Mouse (Mus musculus) liver, adult (tissue): ENCODE measurements around the gene N4bp2l2.

Experiments used
- GATA4 ChIP-seq: IDR thresholded peaks from 2 replicates; pipeline ENCODE4 v1.6.1; 2014; ENCODE audit warnings: mild to moderate bottlenecking, low read length; ENCODE audit not compliant: insufficient replicate concordance

Gene N4bp2l2

DNA sequence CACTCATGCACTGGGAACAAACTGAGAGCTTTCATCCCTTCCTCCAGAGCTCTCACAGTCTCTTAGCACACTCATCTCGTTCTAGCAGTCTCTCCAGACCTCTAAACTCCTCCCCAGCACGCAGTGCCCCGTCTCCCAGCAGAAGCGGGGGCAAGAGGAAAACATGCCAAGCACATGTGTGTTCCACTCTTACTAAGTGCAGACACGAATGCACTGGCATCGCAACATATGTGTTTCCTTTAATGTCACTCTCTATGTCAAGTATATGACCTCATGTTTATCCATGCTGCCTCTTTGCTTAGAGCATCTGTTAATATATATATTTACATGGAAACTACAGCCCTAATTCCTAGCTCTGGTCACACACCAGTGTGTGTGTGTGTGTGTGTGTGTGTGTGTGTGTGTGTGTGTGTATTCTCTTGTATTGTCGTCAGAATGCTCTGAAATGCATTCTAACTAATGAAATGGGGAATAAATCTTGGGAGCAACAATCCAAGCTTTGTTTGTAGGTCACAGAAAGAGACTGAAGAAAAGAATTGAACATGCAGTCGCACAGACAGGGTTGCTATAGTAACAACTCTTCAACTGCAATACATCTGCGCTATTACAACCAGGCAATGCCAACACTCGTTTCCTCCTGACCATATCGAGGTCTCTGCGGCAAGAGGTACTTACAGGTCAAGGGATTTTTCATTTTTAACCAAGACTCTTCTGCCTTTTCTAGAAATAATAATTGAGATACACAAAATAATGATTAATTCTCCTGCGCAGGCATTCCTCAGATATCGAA lies 64.3 kb downstream of the N4bp2l2 start:
- no peak for TF ChIP-seq GATA4

DNA sequence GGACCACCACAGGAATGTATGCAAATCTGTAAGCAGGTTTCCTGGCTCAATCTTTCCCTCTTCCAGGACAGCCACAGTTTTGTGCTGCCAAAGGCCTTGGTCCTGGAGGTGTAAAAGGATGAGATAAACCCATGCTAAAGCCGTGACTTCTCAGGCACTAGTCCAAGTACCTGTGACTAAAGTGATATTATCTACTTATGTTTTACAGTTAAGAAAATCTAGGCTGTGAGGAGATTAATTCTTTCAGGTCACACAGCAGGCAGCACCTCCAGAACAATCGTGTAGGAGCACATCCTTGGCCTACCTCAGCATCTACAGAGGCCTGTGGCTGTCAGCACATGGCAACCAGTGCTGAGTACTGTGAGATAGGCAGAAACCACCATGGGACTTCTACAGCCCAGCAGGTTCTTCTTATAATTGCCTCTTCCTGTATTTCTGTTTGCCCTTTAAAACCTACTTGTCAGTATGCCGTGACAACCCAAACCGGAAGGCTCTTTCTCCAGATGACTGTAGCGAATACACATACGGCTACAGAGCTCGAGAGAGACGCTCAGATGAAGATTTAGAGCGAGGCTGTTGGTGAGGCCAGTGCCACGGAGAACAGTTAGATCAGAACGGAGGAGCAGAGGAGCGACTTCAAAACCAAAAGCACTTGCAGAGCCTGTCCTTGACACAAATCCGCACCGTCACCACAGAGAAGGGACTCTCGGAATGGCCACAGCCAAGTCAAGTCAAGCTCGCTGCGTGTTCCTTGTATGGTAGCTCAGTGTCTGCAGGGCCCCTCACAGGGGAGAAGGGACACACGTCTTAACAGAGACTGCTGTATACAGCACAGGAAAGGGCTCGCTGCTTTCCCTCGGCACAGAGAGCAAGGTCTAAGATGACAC lies 65.2 kb downstream of the N4bp2l2 start:
- no peak for TF ChIP-seq GATA4

DNA sequence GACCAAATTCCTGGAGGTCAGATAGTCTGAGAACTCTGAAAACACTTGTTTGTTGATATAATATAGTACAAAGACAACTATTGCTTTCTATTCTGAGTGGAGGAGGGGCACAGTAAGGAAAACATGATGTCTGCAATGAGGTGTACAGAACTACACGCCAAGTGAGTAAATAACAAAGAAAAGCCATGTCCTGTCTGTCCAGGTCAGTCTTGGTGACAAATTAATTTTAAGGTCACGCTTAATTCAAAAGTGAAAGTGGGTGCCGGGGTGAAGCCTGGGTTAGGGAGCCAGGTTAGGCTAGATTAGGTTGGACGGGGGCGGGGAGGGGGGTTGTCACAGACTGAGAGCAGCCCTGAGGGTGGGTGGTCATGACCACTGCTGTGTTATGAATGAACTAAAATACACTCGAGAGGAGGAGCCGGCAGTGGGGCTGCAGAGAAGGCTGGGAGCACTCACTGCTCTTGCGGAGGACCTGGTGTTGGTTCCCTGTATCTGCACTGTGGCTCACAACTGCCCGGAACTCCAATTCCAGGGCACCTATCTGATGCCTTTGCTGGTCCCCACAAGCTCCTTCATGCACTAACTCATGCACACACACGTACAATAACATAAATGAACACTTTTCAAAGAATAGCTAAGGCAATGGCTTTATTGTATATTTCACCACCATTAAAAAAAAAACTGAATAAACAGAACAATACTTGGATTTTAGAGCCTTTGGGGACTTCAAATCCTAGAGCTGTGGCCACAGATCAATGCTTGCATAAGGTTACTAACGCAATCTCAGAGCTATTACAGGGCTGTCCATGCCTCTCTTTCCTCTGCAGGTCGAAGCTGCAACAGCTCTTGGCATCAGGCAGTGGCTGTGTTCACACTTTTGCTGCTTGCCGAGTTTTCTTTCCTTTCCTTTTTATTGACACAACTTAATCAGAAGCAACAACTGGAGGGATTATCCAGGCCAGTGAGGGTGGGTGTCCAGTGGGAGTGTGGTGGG lies 66.4 kb downstream of the N4bp2l2 start:
- no peak for TF ChIP-seq GATA4

DNA sequence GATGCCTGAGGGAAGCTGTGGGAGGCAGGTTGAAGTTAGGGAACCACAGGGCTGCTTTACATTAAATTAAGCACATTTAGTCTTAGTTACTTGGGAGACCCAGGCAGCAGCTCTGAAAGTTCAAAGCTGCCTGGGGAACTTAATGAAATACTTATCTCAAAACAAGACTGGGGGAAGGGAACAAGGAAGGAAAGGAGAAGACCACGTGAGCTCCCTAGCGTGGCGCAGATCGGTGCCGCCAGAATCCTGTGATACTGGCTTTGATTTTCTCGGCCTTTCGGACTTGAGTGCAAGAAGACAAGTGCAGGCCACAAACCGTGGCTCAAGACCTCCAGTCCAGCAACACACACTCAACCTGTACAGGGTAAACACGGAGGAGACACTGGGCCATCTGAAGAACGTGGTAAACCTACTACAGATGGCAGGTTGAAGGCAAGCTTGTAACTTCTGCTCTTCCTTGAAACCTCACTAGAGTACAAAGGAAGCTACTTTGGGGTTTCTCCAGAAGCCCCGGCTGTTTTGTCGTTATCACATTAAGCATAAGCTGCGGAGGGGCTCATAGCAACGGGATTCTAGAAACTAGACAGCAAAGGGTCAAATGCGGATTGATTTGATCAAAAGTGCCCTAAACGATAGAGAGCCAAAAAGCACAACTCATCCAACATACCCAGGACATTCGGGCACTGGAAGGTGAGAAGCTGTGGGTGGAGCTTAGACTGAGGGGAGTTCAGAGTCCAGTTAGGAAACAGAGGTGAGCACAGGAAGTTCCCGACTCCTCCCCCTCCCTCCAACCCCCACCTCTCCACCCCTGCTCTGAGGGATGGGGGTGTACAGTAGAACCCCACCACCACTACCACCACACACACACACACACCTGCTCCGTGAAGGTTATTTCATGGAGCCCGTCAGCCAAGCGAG lies 67.5 kb downstream of the N4bp2l2 start:
- peak; percentile 28; the same call in 1 of the 2 replicates for TF ChIP-seq GATA4

DNA sequence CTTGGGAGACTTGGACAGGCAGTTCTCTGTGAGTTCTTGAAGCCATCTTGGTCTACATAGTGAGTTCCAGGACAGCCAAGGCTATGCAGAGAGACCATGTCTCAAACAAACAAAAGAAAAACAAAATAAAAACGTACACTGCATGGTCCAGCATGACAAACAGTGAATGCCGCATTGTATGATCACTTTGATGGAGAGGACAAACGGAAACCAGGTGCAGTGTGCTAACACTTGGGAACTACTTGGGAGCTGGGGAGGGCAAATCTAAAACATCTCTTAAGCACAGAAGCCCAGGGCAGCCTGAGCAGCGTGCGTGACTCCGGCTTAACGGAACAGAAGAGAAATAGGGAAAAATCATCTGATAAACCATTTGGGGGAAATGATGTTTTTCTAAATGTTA lies 68.9 kb downstream of the N4bp2l2 start, which contains the start of gene N4bp2l1:
Gene N4bp2l1, minus strand, starts transcription at position 101 of the 400 bp plus-strand sequence.
- TF ChIP-seq GATA4: no peak

DNA sequence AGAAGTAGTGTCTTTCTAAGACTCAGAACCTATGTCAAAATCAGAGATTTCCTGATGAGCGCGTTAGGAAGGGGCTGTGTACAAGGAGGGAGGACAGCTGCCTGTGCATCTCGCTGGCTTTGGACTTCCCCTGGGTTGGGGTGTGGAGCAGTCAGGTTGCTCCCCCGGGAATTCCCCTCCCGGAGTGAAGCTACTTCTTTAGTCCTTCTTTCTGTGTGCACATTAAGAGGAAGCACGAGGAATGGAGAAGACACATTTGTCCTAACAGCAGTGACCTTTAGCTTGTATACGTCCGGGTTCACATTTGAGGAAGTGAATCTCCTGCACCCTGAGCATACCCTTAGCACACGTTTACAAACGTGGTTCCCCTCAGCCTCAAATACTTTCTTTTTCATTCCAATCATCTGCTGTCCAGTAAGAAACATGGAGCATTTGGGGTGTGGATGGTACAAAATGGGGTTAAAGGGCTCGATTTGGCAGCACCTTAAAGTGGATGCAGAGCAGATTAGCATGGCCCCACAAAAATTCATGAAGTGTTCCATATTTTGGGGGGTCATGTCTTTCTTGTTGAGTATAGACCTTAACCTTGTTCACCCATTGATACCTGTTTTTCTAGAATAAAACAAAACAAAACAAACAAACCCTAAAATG lies 70.5 kb downstream of the N4bp2l2 start:
- no peak for TF ChIP-seq GATA4

DNA sequence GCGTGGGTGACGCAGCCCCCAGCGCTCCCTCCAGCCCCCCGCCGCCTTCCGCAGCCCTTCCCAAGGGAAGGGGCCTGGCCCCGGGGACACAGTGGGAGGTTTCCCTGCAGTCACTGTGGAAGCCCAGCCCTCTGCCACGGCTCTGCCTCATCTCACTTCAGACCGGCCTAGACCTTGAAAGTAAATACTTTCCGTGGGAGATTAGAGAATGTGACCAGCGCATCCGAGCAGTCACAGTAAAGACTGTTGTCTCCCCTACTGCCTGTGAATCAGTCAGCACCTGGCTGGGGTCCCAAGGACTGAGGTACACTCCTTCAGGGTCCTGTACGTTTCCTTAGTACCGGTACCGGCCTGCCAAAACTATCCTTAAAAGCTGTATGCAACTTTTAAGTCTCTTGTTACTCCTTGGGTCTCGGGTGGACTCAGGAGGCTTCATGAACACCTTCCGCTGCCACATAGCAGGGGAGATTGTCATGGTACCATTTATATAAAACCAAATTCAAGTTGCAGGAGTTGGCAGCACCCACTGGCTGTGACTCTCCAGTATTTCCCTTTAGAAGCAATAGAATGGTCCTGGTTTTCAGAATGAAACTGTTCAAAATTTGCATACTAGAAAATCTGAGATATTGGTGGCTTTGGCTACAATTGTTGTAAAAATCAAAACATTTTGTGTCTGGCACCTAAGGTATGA lies 71.2 kb downstream of the N4bp2l2 start:
- no peak for TF ChIP-seq GATA4

DNA sequence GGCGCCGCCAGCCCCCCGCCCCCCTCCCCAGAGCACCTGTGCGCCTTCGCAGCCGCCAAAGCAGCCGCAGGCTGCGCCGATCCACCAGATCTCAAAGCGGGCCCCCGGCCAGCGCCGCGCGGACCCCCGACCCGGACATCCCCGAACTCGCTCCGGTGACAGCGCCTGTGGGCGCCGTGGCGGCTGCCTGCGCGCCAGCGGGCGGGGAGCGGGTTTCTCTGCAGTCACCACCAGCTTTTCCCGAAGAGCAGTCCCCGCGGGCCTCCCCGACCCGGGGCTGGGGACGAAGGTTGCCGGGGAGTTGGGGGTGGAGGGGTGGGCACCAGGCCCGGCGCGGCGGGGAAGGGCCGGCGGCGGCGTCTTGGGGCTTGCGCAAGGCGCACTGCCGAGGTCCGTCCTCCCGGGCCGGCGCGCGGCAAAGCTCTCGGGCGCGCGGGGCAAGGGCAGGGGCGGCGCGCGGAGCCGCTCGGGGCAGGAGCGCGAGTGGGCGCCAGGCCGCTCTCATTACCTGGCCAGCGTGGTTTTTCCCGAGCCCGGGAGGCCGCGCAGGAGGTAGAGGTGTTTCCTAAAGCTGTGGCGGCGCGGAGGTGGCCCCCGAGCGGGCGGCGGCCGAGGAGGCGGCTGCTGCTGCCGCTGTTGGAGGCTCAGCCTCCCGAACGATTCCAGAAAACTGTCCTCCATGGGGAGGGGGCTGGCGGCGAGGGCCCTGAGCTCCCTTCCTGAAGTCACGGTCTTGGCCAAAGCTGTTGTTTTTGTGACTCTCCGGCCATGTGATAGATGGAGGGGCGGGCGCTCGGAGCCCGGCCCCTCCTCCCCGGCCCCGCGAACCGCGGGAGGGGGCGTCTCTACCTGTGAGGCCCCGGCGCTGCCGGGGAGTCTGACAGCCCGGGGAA lies 72.0 kb downstream of the N4bp2l2 start:
- TF ChIP-seq GATA4: no peak

DNA sequence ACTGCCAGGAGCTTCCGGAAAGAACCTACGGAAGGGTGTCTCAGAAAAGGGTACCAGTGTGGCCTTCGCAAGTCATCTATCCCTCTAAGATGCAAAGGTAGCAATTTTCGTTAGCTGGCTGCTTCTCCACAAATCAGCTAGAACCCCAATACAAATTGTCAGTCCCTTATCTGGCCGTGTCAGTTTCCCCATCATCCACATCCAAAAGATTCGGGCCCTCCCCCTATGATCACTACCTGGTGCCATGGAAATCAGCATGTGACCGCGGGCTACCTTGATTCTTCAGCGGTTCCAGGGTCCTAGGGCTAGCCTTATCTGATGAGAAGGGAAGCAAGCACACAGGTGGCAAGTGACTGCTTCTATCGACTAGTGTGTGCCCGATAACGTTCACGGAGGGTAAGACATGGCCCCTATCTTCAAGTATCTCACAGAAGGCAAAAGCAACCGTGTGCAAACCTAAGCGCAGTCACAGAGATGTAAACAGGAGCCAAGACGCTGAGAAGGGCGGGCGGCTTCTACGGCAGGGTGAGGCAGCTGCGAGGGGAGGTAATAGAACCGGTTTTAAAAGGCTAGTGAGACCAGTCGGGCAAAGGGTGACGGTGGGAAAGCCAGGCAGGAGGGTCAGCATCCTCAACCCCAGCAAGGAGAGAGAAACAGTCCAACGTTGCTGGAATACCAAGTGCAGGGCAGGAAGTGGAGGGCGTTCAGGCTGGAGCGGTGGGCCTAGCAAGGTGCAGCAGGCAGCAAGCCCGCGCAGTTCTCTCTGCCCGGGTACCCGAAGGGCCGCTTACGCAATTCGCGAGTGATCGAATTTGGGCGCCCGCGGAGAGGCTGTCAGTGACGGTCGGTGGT lies 72.9 kb downstream of the N4bp2l2 start:
- 0 out of 2 replicates have a peak, but pooled peaks have one; percentile 33 for TF ChIP-seq GATA4

DNA sequence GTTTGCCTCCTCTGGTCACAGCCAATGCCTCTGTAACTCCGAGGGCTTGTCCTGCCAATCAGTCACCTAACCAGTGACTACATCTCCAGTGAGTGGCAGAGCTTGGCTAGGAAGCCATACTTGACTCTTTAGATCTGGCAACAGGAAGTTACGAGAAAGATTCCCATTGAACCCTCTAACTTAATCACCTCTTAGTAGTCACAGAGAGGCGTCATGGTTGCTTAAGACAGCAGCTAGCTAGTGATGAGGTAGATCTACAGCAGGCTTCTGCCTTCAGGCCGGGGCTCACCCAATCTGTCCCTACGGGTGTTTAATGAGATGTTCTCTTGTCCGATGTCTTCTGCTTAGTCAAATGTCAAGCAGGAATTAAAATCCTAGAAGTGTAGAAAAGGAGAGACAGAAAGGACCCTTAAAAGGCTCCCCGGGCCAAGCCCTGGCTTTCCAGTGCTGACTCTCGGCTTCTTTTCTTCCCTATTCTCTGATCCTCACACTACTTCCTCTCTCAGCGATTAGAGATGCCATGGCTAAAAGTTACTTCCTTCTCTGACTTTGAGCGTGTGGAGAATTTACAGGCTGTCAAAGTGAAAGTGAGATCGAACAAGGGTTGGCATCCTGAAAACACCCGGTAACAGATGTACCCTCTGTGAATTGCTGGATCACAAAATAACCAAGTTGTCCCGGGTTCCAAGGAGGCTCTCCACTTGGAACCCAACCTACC lies 73.6 kb downstream of the N4bp2l2 start:
- TF ChIP-seq GATA4: no peak
